Mouse (Mus musculus): Measurements from ENCODE around the gene Th. TPM values are rescaled to one million over a fixed set of nuclear protein-coding genes. Genes with fewer than 3 reads are reported as not detected.

Th gene
- not detected in 4 replicates for total RNA-seq (2023)

GRCm38 (mm10) chr7:142931028-142931427 is at the start of gene Th:
Gene Th, minus strand, starts transcription at chr7:142931128.

GRCm38 (mm10) chr7:142968809-142969511 is 38.0 kb upstream of the Th start, which contains the start of gene Ascl2:
Gene Ascl2, minus strand, starts transcription at chr7:142969264.

Other genes starting within 250 kb of the Th start
- not detected in 4 replicates for gene Ins2, start 187.7 kb downstream of the Th start, total RNA-seq (2023)
- not detected in 4 replicates for gene Ascl2, start 38.1 kb upstream of the Th start, total RNA-seq (2023)
- 139 to 151 TPM (median 148 TPM) in 4 replicates for gene Tspan32, start 73.9 kb upstream of the Th start, total RNA-seq (2023)
- gene Cd81, start 121.6 kb upstream of the Th start, total RNA-seq (2023), result 212 to 228 TPM (median 220 TPM) in 4 replicates
- gene Tssc4, start 138.1 kb upstream of the Th start, total RNA-seq (2023), result 20.2 to 23.2 TPM (median 22.1 TPM) in 4 replicates
- gene Trpm5, start 163.5 kb upstream of the Th start, total RNA-seq (2023), result 1.5 to 3.3 TPM (median 2.1 TPM) in 4 replicates
- not detected in 4 replicates for gene Kcnq1, start 175.2 kb upstream of the Th start, total RNA-seq (2023)

Measured in B cell, adult 62 days (primary cell).